Mouse (Mus musculus) liver, adult 2 months (tissue): ENCODE data around the gene Rnf166. TPM values are rescaled to one million over a fixed set of nuclear protein-coding genes. Genes with fewer than 3 reads are reported as not detected.

Experiments used
- DNase-seq: peaks from one replicate; pipeline ENCODE4 v3.0.0-alpha.2; 2011; ENCODE audit warnings: low read depth, low spot score; ENCODE audit errors: extremely low read depth
- H3K27ac ChIP-seq: fragments of 200-500 bp; replicated peaks from 2 replicates; pipeline ENCODE4 v1.5.1; 2012; ENCODE audit warnings: low read depth, mild to moderate bottlenecking, control low read depth, inconsistent platforms, low read length; ENCODE audit not compliant: insufficient read depth
- H3K27me3 ChIP-seq: fragments of 200-500 bp; 2 replicates; pipeline ENCODE4 v1.6.1; 2012; ENCODE audit warnings: mild to moderate bottlenecking, moderate library complexity, low read length, inconsistent platforms; ENCODE audit not compliant: control insufficient read depth, insufficient read depth
- H3K36me3 ChIP-seq: fragments of 200-500 bp; 2 replicates; pipeline ENCODE4 v1.6.1; 2012; ENCODE audit warnings: low read length, inconsistent platforms; ENCODE audit not compliant: control insufficient read depth, insufficient read depth
- H3K4me1 ChIP-seq: fragments of 200-500 bp; 2 replicates; pipeline ENCODE4 v1.6.1; 2011; ENCODE audit warnings: low read length; ENCODE audit not compliant: control insufficient read depth, insufficient read depth
- H3K4me3 ChIP-seq: fragments of 200-500 bp; 2 replicates; pipeline ENCODE4 v1.5.1; 2011; ENCODE audit warnings: low read depth, mild to moderate bottlenecking, control low read depth, low read length, moderate library complexity; ENCODE audit not compliant: insufficient read depth
- H3K79me2 ChIP-seq: fragments of 200-500 bp; 2 replicates; pipeline ENCODE4 v1.6.1; 2012; ENCODE audit warnings: inconsistent platforms, mild to moderate bottlenecking, low read length, moderate library complexity; ENCODE audit not compliant: control insufficient read depth, insufficient read depth
- H3K9ac ChIP-seq: fragments of 200-500 bp; 2 replicates; pipeline ENCODE4 v1.6.1; 2012; ENCODE audit warnings: low read depth, mild to moderate bottlenecking, control low read depth, inconsistent platforms, low read length
- CTCF ChIP-seq: fragments of 200-500 bp; IDR thresholded peaks from 2 replicates; pipeline ENCODE4 v1.5.1; 2011; ENCODE audit warnings: low read depth, low read length, control low read depth
- POLR2A ChIP-seq: fragments of 200-500 bp; IDR thresholded peaks from 2 replicates; pipeline ENCODE4 v1.6.1; 2011; ENCODE audit warnings: low read length, control low read depth; ENCODE audit not compliant: insufficient read depth; ENCODE audit errors: extremely low read depth
- WGBS: fragments of 180-500 bp; shearing (Covaris S2); methylation state at CpG from one replicate; pipeline ENCODE4 v1.1.7; 2018; 5-methylcytosine and 5-hydroxymethylcytosine counted together
- polyA plus RNA-seq: library from polyadenylated mRNA; depleted of rRNA; stranded (reverse); fragments of >200 nt; gene quantifications from 2 replicates; pipeline ENCODE4 v1.2.3, GENCODE M21; 2012
- total RNA-seq: library from RNA; depleted of rRNA; stranded (reverse); fragments of >200 nt; gene quantifications from 2 replicates; pipeline ENCODE4 v1.2.3, GENCODE M21; 2014

The Rnf166 gene
- total and polyA plus RNA-seq, 2 experiments: 5.3 to 24.2 TPM

GRCm38 (mm10) chr8:122433269-122433905, 42.5 kb downstream of the Rnf166 start:
- TF ChIP-seq CTCF (peak; percentile 31), POLR2A (no peak)
- Histone ChIP-seq H3K36me3 (peaks cover 9% of the 10 kb centered on the region), H3K79me2 (no peaks in the 10 kb centered on the region), H3K4me1 (no peaks in the 10 kb centered on the region), H3K27ac (no peak overlapping the region), H3K9ac (no peak overlapping the region), H3K27me3 (no peaks in the 10 kb centered on the region), H3K4me3 (no peak overlapping the region)
- 86% methylated on average over 11 of the region's 11 CpGs for WGBS
- no peak for DNase-seq

GRCm38 (mm10) chr8:122432443-122433268, 43.2 kb downstream of the Rnf166 start, which contains the start of gene Cyba:
Cyba (minus strand) TSS chr8:122432930.
- WGBS: 25% methylated on average over 44 of the region's 45 CpGs
- Histone ChIP-seq H3K4me3 (peak within 1 kb of the TSS; percentile 77), H3K27ac (peak within 1 kb of the TSS; percentile 53), H3K79me2 (no peaks in the 10 kb centered on the region), H3K36me3 (peaks cover 9% of the 10 kb centered on the region), H3K4me1 (no peaks in the 10 kb centered on the region), H3K9ac (peak within 1 kb of the TSS; percentile 86), H3K27me3 (no peaks in the 10 kb centered on the region)
- no peak for TF ChIP-seq CTCF
- TF ChIP-seq POLR2A: no peak
- DNase-seq: peak; percentile 21

- TF ChIP-seq POLR2A (no peak), CTCF (no peak)
- H3K36me3 ChIP-seq: peaks cover 9% of the 10 kb centered on the region
- H3K79me2 ChIP-seq: no peaks in the 10 kb centered on the region
- WGBS: 50% methylated on average over 18 of the region's 18 CpGs
- H3K9ac ChIP-seq: peak overlapping the region; percentile 86
- H3K27me3 ChIP-seq: no peaks in the 10 kb centered on the region
- H3K27ac ChIP-seq: peak overlapping the region; percentile 53
- H3K4me3 ChIP-seq: peak overlapping the region; percentile 77
- H3K4me1 ChIP-seq: no peaks in the 10 kb centered on the region
- no peak for DNase-seq
These were observed 44.0 kb downstream of the Rnf166 start for GRCm38 (mm10) chr8:122431694-122432442.

- Histone ChIP-seq H3K27ac (0 out of 2 replicates have a peak overlapping the region, but pooled peaks have one; percentile 7), H3K79me2 (no peaks in the 10 kb centered on the region), H3K9ac (no peak overlapping the region), H3K4me3 (no peak overlapping the region), H3K4me1 (no peaks in the 10 kb centered on the region), H3K27me3 (no peaks in the 10 kb centered on the region), H3K36me3 (peaks cover 1% of the 10 kb centered on the region)
- WGBS: 64% methylated on average over 3 of the region's 3 CpGs
- no peak for TF ChIP-seq POLR2A
- TF ChIP-seq CTCF: no peak
- DNase-seq: no peak
These were observed 45.2 kb downstream of the Rnf166 start for GRCm38 (mm10) chr8:122430646-122431045.

GRCm38 (mm10) chr8:122430058-122430636, 45.7 kb downstream of the Rnf166 start:
- Histone ChIP-seq H3K79me2 (no peaks in the 10 kb centered on the region), H3K4me3 (no peak overlapping the region), H3K4me1 (no peaks in the 10 kb centered on the region), H3K27ac (0 out of 2 replicates have a peak overlapping the region, but pooled peaks have one; percentile 7), H3K9ac (no peak overlapping the region), H3K36me3 (peaks cover 1% of the 10 kb centered on the region), H3K27me3 (no peaks in the 10 kb centered on the region)
- DNase-seq: peak; percentile 38
- 79% methylated on average over 10 of the region's 10 CpGs for WGBS
- TF ChIP-seq CTCF (no peak), POLR2A (no peak)
